Mouse (Mus musculus) heart, postnatal 25 days (tissue): ENCODE results near the gene Gnb1l. TPM values are rescaled to one million over a fixed set of nuclear protein-coding genes. Genes with fewer than 3 reads are reported as not detected.

Experiments used
- DNase-seq: peaks from one replicate; pipeline ENCODE4 v3.0.0; 2022; ENCODE audit warnings: low spot score
- intact Hi-C: fragments of 180-260 bp; cut with DNase I; formaldehyde crosslinking; loops from one replicate; pipeline ENCODE4 v1.15.1; 2025
- total RNA-seq, 2 experiments: library from RNA; stranded (reverse); gene quantifications; 2 replicates each; pipeline ENCODE4 v1.2.3; 2021

The Gnb1l gene
- total RNA-seq, 2 experiments from 2014 or later, result 4.9 to 5.6 TPM

DNA sequence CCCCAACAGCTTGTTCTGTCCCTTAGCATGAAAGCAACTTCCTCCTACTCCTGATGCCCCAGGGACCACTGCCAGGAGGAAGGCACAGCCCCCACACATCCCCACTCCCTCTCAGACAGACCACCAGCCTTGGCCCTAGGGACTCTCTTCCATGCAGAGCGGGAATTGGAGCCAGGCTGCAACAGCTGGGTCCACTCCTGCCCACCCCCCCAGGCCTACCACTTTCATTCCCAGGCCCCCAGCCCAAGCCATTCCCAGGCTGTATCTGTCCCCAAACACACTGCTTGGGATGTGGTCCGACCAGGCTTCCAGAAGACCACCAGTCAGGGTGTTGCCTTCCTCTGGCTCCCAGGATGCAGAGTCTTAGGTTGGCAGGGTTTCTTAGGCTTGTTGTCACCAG, 110.6 kb downstream of the Gnb1l start:
- intact Hi-C loops, result no loop called here
- DNase-seq, result no peak

DNA sequence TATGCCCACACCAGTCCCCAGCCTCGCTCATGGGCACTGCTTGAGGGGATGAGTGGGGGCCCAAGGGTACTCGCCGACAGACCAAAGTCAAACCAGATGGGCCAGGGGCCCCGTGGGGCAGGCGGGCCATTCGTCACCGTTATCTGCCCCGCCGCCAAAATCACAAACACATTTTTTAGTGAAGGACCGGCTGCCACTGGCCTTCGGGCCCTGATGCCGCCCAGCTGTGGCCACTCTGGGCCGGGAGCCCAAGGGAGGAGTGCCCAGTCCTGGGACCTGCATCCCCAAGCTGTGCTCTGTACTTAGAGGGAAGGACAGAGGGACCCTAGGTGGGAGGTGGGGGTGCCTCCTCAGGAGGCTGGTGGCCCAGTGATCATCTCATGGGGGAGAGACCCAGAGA, 113.2 kb downstream of the Gnb1l start:
- DNase-seq, result no peak
- intact Hi-C loops, result no loop called here

DNA sequence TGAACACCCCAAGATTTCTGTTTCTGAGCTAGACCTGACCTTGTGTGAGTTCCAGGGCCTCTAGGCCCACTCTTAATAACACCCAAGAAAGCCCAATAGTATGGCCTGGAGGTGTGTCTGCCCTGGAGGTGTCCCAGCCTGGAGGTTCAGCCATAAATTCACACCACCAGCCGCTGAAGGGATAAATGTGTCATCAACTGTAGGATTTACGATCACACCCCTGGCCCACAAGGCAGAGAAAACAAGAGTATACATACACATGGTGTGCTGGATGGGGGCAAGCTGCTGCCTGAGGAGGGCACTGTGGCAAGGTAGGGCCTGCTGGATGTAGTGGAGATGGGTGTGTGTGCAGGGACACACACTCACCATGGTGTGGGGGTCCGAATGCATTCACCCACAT, 114.8 kb downstream of the Gnb1l start:
- no peak for DNase-seq
- intact Hi-C loops, result no loop called here

Other genes with a start within 250 kb of the Gnb1l start
- 10 to 100 TPM; 42.7 to 43.0 TPM for gene Ranbp1, start 250.0 kb upstream of the Gnb1l start, total RNA-seq
- gene Gm49776, start 240.4 kb upstream of the Gnb1l start, total RNA-seq, result not detected
- 10 to 100 TPM; 13.8 to 15.4 TPM for gene Dgcr8, start 209.5 kb upstream of the Gnb1l start, total RNA-seq
- gene Tango2, start 150.6 kb upstream of the Gnb1l start, total RNA-seq, result 100 to 1,000 TPM; 147 TPM
- gene Arvcf, start 150.5 kb upstream of the Gnb1l start, total RNA-seq, result 10 to 100 TPM; 18.6 to 21.7 TPM
- 10 to 100 TPM; 36.1 to 38.2 TPM for gene Txnrd2, start 72.3 kb upstream of the Gnb1l start, total RNA-seq
- gene Comt, start 71.9 kb upstream of the Gnb1l start, total RNA-seq, result 100 to 1,000 TPM; 112 TPM
- gene Rtl10, start 188 bp downstream of the Gnb1l start, total RNA-seq, result 1 to 10 TPM; 3.3 to 4.6 TPM
- gene Tbx1, start 92.0 kb downstream of the Gnb1l start, total RNA-seq, result under 1 TPM; 0.68 to 0.78 TPM
- gene Gp1bb, start 123.7 kb downstream of the Gnb1l start, total RNA-seq, result 1 to 10 TPM in 1 of 2 experiments, under 1 TPM in 1; 0.36 to 1.1 TPM
- 1 to 10 TPM; 1.0 to 1.6 TPM for gene Gm49601, start 127.7 kb downstream of the Gnb1l start, total RNA-seq
- gene Sept5, start 131.2 kb downstream of the Gnb1l start, total RNA-seq, result 1 to 10 TPM; 3.9 to 4.6 TPM